Mouse (Mus musculus) bone marrow, adult 2 months (tissue): Measurements from ENCODE around the gene Grm1.

ENCODE experiments used
- CTCF ChIP-seq: fragments of 200-500 bp; IDR thresholded peaks from 2 replicates; pipeline ENCODE4 v1.5.1; 2011; ENCODE audit warnings: low read length, control low read depth; ENCODE audit not compliant: control insufficient read depth, insufficient read depth
- POLR2A ChIP-seq: fragments of 200-500 bp; IDR thresholded peaks from 2 replicates; pipeline ENCODE4 v1.6.1; 2011; ENCODE audit warnings: low read depth, mild to moderate bottlenecking, control low read depth, low read length, borderline replicate concordance; ENCODE audit not compliant: control insufficient read depth

DNA sequence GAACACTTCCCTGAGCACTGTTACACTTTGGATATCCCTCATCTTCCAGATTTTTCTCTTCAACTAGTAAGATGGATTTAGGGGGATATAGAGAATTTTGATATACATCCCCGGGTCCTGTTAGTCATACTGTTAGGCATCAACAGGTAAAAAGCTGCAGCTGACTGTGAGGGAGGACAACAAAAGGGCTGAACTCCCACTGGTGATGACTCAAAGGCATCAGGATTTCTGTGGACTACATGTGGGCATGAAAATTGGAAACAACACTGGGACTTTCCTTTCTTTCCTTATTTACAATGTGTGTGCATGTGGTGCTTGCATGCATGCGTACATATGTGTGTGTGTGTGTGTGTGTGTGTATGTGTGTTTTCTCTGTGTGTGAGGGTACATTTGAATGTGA lies 215.9 kb downstream of the Grm1 start:
- TF ChIP-seq POLR2A = no peak
- no peak for TF ChIP-seq CTCF
